Mouse (Mus musculus) naive thymus-derived CD4-positive, alpha-beta T cell, adult 2 months (primary cell): ENCODE measurements around the gene Mfap4.

Experiments used
- DNase-seq: peaks from one replicate; pipeline ENCODE4 v3.0.0-alpha.2; 2011; ENCODE audit warnings: low read depth

The Mfap4 gene

DNA sequence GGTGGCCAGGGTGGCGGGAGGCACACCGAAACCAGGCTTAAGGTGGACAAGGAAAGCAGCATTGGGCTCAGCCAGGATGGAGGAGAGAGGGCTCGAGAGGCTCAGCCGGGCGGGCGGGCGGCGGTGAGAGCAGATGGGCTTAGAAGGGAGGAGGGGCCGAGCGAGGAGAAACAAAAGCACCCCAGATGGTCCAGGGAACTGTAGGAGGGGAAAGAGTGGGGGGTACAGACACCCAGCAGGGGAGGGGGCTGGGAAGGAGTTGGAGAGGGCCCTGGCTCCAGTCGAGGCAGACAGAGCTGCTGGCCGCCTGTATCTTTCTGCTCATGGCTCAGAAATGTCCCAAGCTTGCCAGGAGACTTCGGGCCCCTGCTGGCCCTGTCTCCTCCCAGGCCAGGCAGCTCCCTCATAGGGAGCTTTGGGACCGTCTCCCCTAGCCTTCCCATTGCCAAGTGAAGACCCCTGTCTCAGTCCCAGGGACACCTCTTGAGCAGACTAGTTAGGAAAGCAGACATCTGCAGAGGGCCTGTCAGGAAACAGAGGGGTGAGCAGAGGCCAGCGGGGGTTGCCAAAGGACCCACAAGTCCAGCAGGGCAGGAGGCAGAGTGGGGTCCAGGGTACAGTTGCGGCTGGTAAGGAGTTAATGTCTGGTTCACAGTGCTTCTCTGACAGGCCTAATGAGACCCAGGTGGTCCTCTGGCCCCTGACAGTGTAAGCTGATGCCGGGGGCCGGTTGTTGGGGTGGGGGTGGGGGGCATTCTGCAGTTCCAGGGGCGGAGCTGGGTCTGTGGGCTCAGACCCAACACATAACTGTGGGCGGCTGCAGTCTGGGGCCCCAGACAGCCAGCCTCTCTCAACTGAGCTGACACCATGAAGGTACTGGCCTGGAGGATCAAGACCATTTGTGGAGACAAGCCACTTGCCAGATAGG lies at the start of gene Mfap4:
TSS of gene Mfap4 (plus strand) at position 819 of the 928 bp plus-strand sequence.
- no peak for DNase-seq

DNA sequence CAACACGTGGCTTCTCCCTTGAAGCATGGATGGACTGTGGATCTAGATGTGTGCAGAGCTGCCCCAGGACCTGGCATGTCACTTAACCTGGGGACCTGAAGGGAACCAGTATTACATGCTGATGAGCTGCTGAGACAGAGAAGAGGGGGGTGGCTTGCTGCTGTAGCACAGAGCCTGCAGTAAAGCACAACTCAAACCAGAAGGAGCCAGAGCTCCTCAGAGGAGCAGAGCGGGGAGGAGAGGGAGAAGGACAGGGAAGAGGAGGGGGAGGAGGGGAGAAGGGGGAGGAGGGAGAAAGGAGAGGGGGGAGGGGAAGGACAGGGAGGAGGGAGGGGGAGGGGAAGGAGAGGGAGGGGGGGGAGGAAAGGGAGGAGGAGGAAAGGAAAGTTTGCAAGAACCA lies 48.9 kb upstream of the Mfap4 start:
- DNase-seq = no peak

DNA sequence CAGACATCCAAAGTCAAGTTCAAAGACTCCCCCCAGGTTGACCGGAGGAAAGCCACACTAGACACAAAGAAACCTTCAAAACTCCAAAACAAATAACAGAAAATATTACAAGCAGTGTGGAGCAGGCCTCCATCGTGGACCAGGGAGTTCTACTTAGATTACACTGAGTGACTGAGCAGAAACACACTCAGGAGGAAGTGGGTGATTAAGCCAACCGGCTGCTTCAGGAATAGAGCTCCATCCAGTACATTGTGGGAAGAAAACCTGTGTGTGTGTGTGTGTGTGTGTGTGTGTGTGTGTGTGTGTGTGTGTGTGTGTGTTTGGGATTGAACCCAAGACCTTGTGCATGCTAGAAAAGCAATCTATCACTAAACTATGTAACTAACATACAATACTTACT lies 46.1 kb upstream of the Mfap4 start:
- no peak for DNase-seq

DNA sequence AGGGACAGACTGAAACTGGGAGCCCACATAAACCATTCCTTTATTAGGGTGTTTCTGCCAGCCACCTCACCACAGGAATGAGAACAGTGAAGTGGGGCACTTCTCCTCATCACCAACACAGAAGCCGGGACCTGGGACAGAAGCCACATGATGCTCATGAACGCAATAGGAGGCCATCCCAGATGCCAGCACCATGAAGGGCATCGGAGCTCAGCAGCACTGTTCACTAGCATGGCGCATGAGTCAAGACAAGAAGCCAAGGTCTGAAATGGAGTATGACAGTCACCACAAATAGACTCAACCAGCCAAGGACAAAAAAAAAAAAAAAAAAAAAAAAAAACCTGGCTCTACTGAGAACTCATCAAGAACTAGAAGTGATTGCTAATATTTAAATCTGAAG lies 44.8 kb upstream of the Mfap4 start:
- no peak for DNase-seq

DNA sequence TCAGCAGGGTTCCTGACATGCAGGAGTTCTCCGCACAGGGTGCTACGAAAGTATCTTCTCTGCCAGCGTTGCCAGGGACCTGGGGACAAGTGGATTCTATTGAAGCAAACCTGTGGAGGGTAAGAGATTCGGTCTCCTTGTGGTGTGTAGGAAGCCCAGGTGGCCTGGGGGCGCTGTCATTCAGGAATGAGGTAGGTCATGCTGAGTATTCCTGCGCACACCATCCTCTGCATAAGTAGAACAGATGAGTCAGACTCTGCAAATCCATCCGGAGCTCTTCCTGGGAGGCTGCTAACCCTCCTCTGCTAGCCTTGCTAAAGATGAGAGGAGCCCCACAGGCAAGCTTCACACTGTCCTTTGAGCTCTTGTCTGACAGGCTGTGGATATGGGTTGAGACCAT lies 43.6 kb upstream of the Mfap4 start:
- no peak for DNase-seq

DNA sequence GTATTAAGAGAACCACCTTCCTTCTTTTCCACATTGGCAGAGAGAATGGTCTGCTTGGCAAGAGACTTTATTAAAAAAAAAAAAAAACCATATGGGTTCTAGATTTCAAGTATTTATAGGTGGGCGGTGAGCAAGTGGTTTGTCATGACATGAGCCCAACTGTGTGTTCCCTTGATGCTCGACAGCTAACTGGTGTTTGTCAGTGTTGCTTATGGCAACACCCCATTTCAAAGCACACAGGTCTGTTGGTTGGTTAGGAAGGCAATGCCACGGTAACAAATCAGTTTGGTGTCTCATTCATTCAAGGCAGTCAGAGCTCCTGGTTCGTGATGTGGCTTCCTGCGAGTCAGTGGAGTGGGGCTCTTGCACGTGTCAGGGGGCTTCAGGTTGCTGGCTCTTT lies 41.4 kb upstream of the Mfap4 start:
- no peak for DNase-seq

DNA sequence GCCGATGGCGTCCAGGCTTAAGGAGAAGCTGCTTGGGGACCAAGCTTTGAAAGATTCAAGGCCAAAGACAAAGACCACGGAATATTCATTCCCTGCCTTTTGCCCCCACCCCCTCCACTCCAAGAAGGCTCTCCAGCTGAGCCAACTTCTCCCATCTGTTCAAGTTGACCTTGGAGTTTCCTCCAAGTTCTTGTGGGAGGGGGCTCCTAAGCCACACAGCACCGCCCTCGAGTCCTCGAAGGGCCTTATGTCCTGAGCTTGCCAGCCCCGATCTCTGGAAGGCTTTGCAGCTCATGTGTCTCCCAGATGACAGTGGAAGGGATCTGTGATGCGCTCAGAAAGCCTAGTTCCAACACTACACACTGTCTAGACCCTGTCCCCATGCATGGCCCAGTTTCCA lies 37.9 kb upstream of the Mfap4 start:
- DNase-seq = no peak

DNA sequence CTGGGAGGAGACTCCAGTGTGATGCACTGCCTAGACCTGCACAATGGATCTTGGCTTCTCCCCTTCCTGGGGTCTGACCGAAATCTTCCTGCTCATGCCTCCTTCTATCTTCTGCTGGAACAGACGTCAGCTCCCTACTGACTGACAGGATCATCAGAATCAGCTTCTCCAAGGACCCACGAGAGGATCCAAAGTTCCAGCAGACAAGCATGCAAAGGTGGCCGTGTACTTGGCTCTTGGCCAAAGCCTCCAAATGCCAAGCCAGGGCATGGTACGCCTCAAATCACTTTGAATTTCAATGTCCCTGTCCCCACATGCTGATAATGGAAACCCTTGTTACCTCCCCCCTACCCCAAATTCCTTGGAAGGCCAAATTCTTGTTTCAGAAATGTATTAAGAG lies 37.2 kb upstream of the Mfap4 start:
- DNase-seq = no peak

DNA sequence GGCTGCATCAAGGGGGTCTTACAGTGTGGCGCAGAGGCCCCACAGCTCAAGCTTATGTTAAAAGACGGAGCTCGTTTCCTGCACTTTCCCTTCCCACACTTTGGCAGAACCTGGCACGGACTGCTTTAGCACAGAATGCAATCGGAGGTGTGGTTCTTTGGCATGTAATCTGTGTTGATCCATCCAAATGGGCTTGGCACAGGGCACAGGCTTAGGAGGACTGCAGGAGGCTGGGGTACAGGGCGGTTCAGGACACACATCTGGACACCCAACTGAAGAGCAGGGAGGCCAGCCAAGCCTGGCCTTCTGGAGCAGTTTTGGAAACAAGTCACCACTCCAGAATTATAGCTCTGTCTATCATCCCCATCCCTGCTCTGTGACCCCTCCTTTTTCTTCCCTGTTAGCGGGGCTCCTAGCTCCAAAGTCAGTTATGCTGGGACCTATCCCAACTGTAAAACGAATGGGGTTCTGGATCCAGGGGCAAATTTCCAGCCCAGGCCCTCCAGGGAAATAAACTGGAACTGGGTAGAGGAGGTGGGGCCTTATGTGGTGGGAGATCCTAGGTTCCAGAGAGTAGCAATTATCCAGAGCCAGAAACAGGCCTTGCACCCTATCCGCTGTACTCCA lies 36.5 kb upstream of the Mfap4 start:
- no peak for DNase-seq

DNA sequence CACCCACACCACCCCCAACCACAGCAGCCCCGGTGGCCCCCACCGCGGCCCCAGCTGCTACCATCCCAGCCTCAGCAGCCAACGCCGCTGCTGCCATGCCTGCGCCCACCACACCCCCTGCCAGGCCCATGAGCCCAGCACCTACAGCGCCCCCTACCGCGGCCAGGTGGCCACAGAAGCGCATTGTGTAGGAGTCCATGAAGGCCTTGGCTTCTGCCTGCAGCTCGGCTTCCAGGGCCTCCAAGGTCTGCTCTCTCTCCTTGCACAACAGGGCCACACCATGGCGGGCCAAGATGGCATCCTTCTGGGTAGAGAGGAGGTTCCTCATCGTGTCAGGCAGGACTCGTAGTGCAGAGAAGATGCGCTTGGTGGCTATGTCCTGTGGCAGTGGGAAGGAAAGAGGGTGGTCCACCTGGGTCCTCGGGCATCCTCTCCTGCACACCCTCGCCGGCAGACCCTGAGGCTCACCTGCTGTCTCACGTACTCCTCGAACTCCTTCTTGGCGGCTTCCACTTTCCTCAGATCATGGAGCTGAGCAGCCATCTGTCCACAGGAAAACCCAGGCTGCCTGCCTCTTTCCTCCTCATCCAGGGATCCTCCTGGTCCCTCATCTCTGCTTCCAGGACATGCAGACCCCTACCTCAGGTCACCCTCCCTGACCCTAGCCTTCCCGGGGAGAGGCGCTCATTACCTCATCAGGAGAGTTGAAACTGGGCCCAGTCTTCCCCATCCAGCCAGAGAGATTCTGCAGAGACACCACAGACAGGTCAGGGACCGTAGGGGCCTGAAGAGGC lies 35.5 kb upstream of the Mfap4 start:
- DNase-seq = no peak

DNA sequence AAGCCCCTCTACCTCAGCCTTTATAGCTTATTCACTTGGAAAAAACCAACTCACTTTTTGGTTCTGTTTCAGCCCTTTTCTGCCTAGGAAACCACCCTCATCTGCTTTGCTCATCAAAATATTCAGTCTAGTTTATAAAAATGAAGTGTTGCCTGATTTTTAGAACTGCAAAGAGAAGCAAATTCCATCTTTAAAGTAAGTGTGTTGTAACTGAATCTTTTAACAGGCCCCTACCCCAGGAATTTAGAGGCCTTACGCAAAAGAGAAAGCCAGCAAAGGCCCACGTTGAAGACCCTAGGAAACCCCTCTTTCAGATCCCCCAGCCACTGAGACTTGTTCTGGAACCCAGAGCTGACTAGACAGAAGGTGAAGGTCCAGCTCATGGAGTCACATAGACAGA lies 21.2 kb upstream of the Mfap4 start:
- DNase-seq = no peak

DNA sequence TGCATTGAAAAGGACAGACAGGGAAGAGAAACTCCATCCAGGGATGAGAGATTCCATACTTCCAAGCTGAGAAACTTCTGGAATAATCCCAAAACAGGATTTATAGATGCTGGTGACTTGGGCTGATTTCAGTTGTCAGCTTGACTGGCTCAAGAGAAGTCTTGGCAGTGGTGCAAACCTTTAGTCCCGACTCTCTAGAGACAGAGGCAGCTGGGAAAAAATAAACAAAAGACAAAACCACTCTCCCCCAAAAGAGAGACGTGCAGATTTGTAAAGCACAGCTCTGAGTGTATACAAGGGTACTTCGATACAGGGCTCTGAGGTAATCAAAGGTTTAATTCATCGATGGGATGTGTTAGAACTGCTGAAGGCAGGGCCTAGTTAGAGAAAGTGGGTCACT lies 19.8 kb upstream of the Mfap4 start:
- DNase-seq = no peak

DNA sequence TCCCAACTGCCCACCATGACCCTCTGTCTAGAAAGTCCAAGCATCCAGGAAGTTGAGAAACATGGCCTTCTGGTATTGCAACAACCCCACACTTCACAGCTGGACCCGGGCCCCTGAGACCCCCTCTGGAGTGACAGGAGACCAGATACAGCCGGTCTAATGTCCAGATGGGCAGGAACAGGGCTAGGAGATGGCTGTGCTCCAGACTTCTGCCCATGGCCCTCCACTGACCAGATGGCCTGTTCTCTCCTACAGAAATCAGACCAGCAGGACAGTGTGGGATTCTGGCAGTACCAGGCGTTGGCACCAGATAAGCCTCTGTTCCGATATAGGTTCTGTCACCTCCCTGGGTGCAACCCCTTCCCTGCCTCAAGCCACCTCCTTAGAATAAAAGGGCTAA lies 16.7 kb upstream of the Mfap4 start:
- no peak for DNase-seq

DNA sequence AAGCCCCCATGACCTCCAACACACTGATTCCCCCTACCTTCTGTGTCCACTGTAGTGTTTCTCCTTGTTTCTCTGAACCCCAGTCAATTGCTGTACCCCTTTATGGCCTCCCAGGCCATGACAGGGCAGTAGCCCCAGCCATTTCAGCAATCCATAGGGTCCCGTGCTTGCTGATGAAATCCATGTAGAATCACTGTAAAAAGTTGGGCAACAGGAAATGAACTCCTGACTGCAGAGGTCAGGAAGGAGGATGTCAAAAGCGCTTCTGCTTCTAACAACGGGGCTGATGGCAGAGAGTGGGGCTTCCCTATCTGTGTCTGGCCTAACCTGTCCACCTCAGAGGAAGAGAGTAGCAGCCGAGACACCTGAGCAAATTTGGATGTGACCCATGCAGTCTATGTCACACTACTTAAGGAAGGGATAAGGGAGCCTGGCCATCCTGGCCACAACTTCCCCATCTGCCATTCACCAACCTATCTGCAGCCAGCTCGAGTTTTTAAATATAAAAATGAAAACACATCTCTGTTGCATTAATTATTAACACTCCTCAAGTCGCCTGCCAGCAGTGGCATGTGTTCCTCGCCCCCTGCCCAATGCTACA lies 15.8 kb upstream of the Mfap4 start:
- DNase-seq = no peak

DNA sequence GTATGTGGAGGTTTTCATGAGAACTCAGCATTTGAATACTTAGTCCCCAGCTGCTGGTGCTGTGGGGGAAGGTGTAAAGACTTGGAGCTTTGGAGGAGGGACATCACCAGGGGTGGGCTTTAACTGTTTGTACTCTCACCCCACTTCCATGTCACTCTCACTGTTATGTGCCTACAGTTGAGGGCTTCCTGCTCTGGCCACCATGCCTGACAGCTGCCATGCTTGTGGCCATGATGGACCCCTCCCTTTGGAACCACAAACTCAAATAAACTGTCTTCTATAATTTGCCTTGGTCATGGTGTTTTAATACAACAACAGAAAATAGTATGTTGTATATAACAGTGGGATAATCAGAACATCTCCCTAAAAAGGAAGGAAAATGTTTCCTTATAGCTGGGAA lies 14.4 kb upstream of the Mfap4 start:
- DNase-seq = no peak

DNA sequence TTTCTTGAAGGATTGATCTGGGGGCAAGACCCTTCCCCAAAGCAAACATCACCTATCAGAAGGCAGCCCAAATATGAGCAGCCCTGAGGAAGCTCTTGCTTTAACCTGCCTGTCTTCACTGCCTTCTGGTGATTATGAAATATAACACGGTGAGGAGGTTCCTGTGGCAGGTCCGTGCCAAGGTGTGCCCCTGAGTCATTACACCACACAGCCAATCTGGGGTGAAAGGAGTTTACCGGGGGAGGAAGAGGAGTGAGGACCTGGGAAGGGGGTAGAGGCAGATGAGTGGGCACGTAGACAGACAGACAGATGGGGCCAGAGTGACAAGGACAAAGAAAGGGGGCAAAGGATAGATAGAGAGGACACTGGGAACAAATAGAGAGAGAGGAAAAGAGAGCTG lies 11.6 kb upstream of the Mfap4 start:
- no peak for DNase-seq

DNA sequence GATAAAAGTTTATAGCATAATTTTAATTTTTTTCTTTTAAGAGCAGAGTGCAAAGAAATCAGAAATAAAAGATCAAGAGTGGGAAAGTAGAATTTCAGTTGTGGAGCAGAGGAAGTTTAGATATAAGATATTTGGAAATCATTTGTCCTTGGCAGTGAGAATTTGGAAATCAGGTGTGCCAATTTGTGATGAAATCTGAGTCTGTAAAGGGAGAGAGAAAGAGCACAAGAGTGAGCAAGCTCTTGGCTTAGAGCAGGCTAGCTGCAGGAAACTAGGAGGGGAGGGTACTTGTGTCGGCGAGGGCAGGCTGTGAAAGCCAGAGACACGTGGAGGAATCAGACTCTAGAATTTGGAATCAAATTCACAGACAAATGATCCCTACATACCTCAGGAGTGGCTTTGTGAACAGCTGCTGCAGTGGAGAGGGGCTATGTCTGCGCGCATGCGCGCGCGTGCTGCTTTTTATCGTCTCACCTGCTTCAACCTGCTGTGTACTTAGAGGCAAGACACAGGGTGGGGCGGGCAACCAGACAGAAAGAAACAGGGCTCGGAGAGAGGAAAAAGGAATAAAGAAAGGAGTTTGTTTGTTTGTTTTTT lies 8.3 kb upstream of the Mfap4 start:
- no peak for DNase-seq

DNA sequence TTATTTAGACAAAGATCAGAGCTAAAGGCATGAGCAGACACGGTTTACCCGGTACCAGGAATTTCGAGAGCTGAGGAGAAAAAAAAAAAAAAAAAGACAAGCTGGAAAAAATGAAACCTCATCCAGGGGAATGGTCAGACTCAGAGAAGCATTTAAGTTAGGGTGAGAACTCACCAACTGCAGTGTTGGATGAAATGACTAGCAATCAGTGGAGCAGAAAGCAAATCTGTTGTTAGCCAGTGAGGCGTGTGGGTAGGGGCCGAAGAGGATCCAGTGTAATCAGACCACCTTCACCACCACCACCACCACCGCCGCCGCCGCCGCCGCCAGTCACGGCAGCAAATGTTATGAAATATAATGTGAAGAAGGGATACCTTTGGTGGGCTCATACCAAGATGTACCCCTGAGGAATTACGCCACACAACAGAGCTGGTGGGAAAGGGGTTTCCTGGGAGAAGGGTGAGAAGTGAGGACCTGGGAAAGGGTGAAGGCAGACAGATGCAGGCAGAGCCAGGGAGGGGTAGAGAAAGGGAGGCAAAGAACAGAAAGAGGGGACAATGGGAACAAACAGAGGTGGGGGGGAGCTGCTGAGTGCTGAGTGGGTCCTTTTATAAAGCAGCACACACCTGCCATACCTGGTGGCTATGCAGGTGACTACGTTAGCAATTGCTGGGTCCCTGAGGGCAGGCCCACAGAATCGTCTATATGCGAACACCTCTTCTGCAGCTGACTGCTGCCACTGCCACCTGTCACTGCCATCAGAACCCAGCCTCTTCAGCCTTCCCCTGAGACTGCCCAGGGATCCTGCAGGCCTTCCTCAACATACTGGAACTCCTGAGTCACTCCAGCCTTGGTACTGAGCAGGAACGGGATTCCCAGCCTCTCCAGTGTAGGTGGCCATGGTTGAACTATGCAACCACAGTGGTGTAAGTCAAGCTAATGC lies 7.4 kb upstream of the Mfap4 start:
- DNase-seq = no peak

DNA sequence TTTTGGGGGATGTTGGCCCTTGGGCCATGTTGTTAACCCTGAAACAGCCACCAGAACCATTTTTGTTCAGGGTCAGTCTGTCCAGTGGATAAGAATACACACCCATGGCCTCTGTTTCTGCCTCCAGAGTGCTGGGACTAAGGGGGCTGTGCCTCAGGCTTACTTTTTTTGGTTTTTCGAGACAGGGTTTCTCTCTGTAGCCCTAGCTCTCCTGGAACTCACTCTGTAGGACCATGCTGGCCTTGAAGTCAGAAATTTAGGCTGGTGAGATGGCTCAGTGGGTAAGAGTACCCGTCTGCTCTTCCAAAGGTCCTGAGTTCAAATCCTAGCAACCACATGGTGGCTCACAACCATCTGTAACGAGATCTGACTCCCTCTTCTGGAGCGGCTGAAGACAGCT lies 6.4 kb upstream of the Mfap4 start:
- DNase-seq = no peak

DNA sequence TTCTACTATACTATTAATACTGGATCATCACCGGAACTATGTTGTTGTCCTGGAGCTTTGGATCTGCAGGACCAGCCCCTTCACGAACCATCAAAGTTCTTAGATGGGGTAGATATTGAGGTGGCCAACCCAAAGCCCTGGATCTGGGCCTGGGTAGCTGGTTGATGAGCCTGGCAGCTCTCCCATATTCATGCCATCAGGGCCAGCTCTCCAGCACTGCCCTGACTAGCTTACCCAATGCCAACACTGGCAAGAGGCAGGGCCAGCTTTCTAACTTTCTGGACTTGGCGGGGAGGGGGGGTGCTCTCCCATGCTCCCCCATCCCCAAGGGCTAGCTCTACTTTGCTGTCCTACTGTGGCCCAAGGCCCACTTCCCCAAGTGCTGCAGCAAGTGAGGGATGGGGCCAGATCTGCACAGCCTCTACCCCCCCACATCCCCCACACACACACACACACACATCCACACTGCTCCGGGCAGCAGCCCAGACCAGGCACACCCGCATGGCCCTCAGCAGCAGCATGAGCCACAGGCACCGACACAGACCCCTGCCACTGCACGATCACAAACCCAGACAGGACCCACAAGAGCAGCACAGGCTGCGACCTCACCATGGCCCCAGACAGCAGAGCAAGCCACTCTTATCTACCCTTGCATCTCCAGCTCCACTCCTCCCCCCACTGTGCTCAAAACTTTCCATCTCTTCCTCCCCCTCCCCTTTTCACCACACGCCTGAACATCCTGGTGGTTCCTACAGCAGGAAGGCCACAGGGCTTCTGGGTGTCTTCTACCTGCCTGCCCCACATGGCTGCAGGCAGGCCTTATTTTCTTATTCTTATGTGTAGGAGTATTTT lies 3.8 kb upstream of the Mfap4 start:
- peak; percentile 36 for DNase-seq
